Mouse (Mus musculus): Measurements from ENCODE around the gene Vcp.

Gene Vcp

DNA sequence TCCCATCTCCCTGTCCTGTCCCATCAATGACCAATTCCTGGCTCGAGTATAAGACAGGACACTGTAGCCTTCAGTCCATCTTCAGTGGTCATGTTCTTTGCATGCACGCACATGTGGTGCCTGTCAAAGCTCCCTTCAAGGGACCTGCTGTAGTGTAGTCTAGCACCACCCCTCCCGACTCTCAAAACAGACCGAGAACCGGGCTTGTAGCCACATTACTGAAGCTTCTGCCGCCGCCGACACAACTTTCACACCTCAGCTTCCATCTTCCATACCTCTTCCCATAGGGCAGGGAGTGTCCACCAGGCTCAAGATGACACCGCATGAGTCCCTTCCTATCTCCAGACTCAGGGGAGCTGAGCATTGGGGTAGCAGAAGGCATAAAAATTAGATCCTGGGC, 56.1 kb downstream of the Vcp start:
- no peak for DNase-seq

DNA sequence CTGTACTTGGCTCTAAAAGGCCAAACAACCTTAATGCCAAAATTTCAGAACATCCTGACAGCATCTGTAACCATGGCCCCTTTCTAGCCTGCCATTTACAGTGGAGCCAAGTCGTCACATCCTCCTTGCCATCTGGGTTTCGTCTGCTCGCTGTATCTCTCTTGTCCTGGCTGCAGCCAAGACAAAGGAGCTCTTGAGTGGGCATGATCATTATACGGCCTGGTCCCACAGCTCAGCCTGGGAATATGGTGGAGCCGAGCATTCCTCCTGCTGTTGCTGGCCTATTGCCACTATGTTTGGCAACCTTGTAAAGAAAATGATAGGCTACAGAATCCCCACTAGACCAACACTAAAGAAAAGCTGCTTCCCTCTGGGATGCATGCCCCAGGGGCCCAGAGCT, 57.0 kb downstream of the Vcp start:
- DNase-seq: no peak

DNA sequence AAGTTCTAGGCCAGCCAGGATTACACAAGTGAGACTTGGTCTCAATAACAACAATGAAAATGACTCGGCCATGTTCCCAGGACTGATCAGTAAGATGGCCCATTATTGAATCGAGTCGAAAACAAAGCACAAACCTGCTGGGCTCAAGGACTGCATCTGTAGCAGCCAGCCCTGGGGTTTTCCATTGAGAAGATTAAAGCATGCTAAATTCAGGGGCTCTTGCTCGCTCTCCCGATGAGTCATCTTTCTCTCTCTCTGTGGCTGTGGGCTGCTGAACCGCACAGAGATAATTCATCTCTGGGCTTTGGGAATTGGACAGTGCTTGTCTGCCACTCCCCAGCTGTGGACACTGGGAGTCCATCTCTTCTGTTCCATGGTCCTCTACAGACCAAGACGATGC, 58.9 kb downstream of the Vcp start:
- DNase-seq: no peak

DNA sequence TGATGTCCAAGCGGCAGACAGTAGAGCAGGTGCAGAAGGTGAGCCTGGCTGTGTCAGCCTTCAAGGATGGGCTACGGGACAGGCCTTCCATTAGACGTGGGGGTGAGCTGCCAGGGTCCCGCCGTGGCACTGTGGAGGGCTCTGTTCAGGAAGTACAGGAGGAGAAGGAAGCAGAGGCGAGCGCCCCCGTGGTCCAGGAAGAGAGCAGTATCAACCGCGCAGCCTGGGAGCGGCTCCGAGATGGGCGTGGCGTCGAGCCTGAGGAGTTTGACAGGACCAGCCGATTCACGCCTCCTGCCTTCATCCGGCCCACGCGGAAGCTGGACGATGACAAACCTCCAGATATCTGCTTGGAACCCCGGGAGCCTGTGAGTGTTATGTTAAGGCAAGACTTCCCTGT, 66.7 kb downstream of the Vcp start:
- DNase-seq: peak; percentile 68

DNA sequence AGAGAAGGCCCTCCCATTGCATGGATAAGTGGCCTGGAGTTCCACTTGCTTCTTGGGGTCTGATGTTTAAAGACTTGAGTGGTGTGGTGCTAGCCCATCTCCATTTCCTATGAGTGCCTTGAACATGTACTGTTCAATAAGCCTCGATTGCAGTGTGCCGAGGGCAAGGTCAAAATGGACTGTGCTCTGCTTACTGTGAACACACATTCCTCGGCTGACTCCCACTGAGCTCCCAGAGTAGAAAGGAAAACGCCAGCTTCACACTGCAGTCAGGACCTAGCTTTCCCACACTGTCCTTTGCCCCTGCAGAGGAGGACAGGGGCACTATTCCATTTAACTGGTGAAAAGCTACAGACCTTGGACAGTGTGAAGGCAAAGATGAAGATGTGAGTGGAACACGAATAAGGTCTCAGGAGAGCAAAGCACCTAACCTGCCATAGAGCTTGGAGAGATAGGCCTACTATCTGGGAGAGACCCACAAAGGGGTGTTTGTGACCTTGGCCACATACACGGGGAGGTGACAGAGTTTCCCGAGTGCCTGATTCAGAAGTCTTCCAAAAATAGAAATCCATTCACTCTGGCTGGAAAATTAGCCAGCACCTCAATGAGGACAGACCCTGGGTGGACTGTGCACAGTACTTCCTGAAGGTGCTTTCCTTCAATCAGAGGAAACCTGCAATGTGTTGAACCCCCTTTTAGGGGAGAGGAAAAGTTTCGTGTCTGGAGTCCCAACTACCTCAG, 67.9 kb downstream of the Vcp start:
- DNase-seq: no peak

Data from right cerebral cortex, postnatal 25 days (tissue).